Mouse (Mus musculus): Measurements from ENCODE around the gene Tbx10. TPM values are rescaled to one million over a fixed set of nuclear protein-coding genes. Genes with fewer than 3 reads are reported as not detected.
"Not testable (repeated sequence)": the region's sequence is repeated elsewhere in the genome, so short reads cannot be mapped to it uniquely, and the experiment has no call there.

Tbx10 gene
- polyA plus RNA-seq, 1 experiment, result 0.04 TPM

GRCm38 (mm10) chr19:4042124-4042523 is 49.6 kb downstream of the Tbx10 start:
- no peak for TF ChIP-seq MAX (IDR thresholded peaks at IDR 0.05; ENCODE audit: low read depth)
- no peak for TF ChIP-seq E2F4 (IDR thresholded peaks at IDR 0.05; ENCODE audit: insufficient read depth)
- no peak for TF ChIP-seq TCF3 (IDR thresholded peaks at IDR 0.05; ENCODE audit: insufficient read length, low read depth)
- TF ChIP-seq CEBPB (IDR thresholded peaks at IDR 0.05; ENCODE audit: insufficient read depth, poor library complexity, severe bottlenecking), result no peak
- no peak overlapping the region for H3K4me3 ChIP-seq
- H3K4me2 ChIP-seq (ENCODE audit: low read depth), result peak overlapping the region; percentile 50
- no peaks in the 10 kb centered on the region for H3K36me3 ChIP-seq (ENCODE audit: control insufficient read depth, insufficient read depth)
- H3K27me3 ChIP-seq (ENCODE audit: control insufficient read depth, insufficient read depth, insufficient read length), result no peaks in the 10 kb centered on the region
- H3ac ChIP-seq (ENCODE audit: control insufficient read depth, insufficient read length), result no peak overlapping the region
- H3K79me2 ChIP-seq (ENCODE audit: control insufficient read depth, insufficient read depth), result peaks cover 4% of the 10 kb centered on the region

- H3ac ChIP-seq (ENCODE audit: control insufficient read depth, insufficient read length); H3K36me3 ChIP-seq (ENCODE audit: control insufficient read depth, insufficient read depth); H3K27me3 ChIP-seq (ENCODE audit: control insufficient read depth, insufficient read depth, insufficient read length); H3K4me3 ChIP-seq; H3K79me2 ChIP-seq (ENCODE audit: control insufficient read depth, insufficient read depth); H3K4me2 ChIP-seq (ENCODE audit: low read depth): not testable (repeated sequence)
These were observed 51.6 kb downstream of the Tbx10 start for GRCm38 (mm10) chr19:4044109-4044508.

- H3ac ChIP-seq (ENCODE audit: control insufficient read depth, insufficient read length), result no peak within 1 kb of the TSS
- peak in 1 of 3 experiments; percentile 67 for TF ChIP-seq MYOD1 (IDR thresholded peaks at IDR 0.05; ENCODE audit: control insufficient read depth in 1 of 3, insufficient read length in 2 of 3, low read depth in 2 of 3)
- 0 out of 2 replicates have a peak, but pooled peaks have one; percentile 20 for TF ChIP-seq CEBPB (IDR thresholded peaks at IDR 0.05; ENCODE audit: insufficient read depth, poor library complexity, severe bottlenecking)
- TF ChIP-seq E2F4 (IDR thresholded peaks at IDR 0.05; ENCODE audit: insufficient read depth), result no peak
- TF ChIP-seq USF1 (IDR thresholded peaks at IDR 0.05; ENCODE audit: low read depth), result no peak
- TF ChIP-seq TCF3 (IDR thresholded peaks at IDR 0.05; ENCODE audit: insufficient read length, low read depth), result no peak
- TF ChIP-seq POLR2A (IDR thresholded peaks at IDR 0.05; ENCODE audit: insufficient read length, low read depth), result peak; percentile 31
- no peak for TF ChIP-seq TCF12 (IDR thresholded peaks at IDR 0.05; ENCODE audit: insufficient read depth, poor library complexity, severe bottlenecking)
- TF ChIP-seq MAX (IDR thresholded peaks at IDR 0.05; ENCODE audit: low read depth), result no peak
- peak in 1 of 3 experiments; percentile 21 for TF ChIP-seq MYOG (IDR thresholded peaks at IDR 0.05; ENCODE audit: control insufficient read depth in 1 of 3, insufficient read depth in 1 of 3, insufficient read length in 2 of 3, low read depth in 2 of 3)
- H3K36me3 ChIP-seq (ENCODE audit: control insufficient read depth, insufficient read depth), result no peaks in the 10 kb centered on the region
- no peaks in the 10 kb centered on the region for H3K27me3 ChIP-seq (ENCODE audit: control insufficient read depth, insufficient read depth, insufficient read length)
- H3K79me2 ChIP-seq (ENCODE audit: control insufficient read depth, insufficient read depth), result no peaks in the 10 kb centered on the region
- H3K4me3 ChIP-seq, result no peak within 1 kb of the TSS
- H3K4me2 ChIP-seq (ENCODE audit: low read depth), result peak within 1 kb of the TSS; percentile 48
These were observed 53.7 kb downstream of the Tbx10 start, which contains the start of gene Gstp2 for GRCm38 (mm10) chr19:4045966-4046865. Gene Gstp2 (minus strand): TSS chr19:4046023.

GRCm38 (mm10) chr19:4046866-4047254 is 54.3 kb downstream of the Tbx10 start:
- no peaks in the 10 kb centered on the region for H3K27me3 ChIP-seq (ENCODE audit: control insufficient read depth, insufficient read depth, insufficient read length)
- no peak overlapping the region for H3ac ChIP-seq (ENCODE audit: control insufficient read depth, insufficient read length)
- no peaks in the 10 kb centered on the region for H3K79me2 ChIP-seq (ENCODE audit: control insufficient read depth, insufficient read depth)
- no peak overlapping the region for H3K4me3 ChIP-seq
- no peak overlapping the region for H3K4me2 ChIP-seq (ENCODE audit: low read depth)
- H3K36me3 ChIP-seq (ENCODE audit: control insufficient read depth, insufficient read depth), result no peaks in the 10 kb centered on the region
- TF ChIP-seq E2F4 (IDR thresholded peaks at IDR 0.05; ENCODE audit: insufficient read depth) (no peak), POLR2AphosphoS2 (IDR thresholded peaks at IDR 0.05; ENCODE audit: insufficient read length, low read depth) (no peak), SRF (IDR thresholded peaks at IDR 0.05; ENCODE audit: control insufficient read depth, insufficient read length, low read depth) (no peak), MYOD1 (IDR thresholded peaks at IDR 0.05; ENCODE audit: control insufficient read depth in 1 of 3, insufficient read length in 2 of 3, low read depth in 2 of 3) (no peak), TCF12 (IDR thresholded peaks at IDR 0.05; ENCODE audit: insufficient read depth, poor library complexity, severe bottlenecking) (no peak), REST (IDR thresholded peaks at IDR 0.05; ENCODE audit: insufficient read depth, insufficient read length) (no peak), TCF3 (IDR thresholded peaks at IDR 0.05; ENCODE audit: insufficient read length, low read depth) (no peak), MAX (IDR thresholded peaks at IDR 0.05; ENCODE audit: low read depth) (no peak), USF1 (IDR thresholded peaks at IDR 0.05; ENCODE audit: low read depth) (no peak), MYOG (IDR thresholded peaks at IDR 0.05; ENCODE audit: control insufficient read depth in 1 of 3, insufficient read depth in 1 of 3, insufficient read length in 2 of 3, low read depth in 2 of 3) (no peak), CEBPB (IDR thresholded peaks at IDR 0.05; ENCODE audit: insufficient read depth, poor library complexity, severe bottlenecking) (no peak), POLR2A (IDR thresholded peaks at IDR 0.05; ENCODE audit: insufficient read length, low read depth) (no peak)

GRCm38 (mm10) chr19:4047859-4048258 is 55.3 kb downstream of the Tbx10 start:
- Histone ChIP-seq H3K4me2 (ENCODE audit: low read depth) (no peak overlapping the region), H3K79me2 (ENCODE audit: control insufficient read depth, insufficient read depth) (no peaks in the 10 kb centered on the region), H3K4me3 (no peak overlapping the region), H3ac (ENCODE audit: control insufficient read depth, insufficient read length) (no peak overlapping the region), H3K36me3 (ENCODE audit: control insufficient read depth, insufficient read depth) (no peaks in the 10 kb centered on the region), H3K27me3 (ENCODE audit: control insufficient read depth, insufficient read depth, insufficient read length) (no peaks in the 10 kb centered on the region)
- TF ChIP-seq MYOD1 (IDR thresholded peaks at IDR 0.05; ENCODE audit: control insufficient read depth in 1 of 3, insufficient read length in 2 of 3, low read depth in 2 of 3) (no peak), TCF12 (IDR thresholded peaks at IDR 0.05; ENCODE audit: insufficient read depth, poor library complexity, severe bottlenecking) (no peak), MYOG (IDR thresholded peaks at IDR 0.05; ENCODE audit: control insufficient read depth in 1 of 3, insufficient read depth in 1 of 3, insufficient read length in 2 of 3, low read depth in 2 of 3) (no peak), TCF3 (IDR thresholded peaks at IDR 0.05; ENCODE audit: insufficient read length, low read depth) (no peak), CEBPB (IDR thresholded peaks at IDR 0.05; ENCODE audit: insufficient read depth, poor library complexity, severe bottlenecking) (no peak), REST (IDR thresholded peaks at IDR 0.05; ENCODE audit: insufficient read depth, insufficient read length) (no peak), USF1 (IDR thresholded peaks at IDR 0.05; ENCODE audit: low read depth) (no peak), POLR2AphosphoS2 (IDR thresholded peaks at IDR 0.05; ENCODE audit: insufficient read length, low read depth) (no peak), E2F4 (IDR thresholded peaks at IDR 0.05; ENCODE audit: insufficient read depth) (no peak), POLR2A (IDR thresholded peaks at IDR 0.05; ENCODE audit: insufficient read length, low read depth) (no peak), MAX (IDR thresholded peaks at IDR 0.05; ENCODE audit: low read depth) (no peak), SRF (IDR thresholded peaks at IDR 0.05; ENCODE audit: control insufficient read depth, insufficient read length, low read depth) (no peak)

GRCm38 (mm10) chr19:4049069-4049468 is 56.5 kb downstream of the Tbx10 start:
- H3K27me3 ChIP-seq (ENCODE audit: control insufficient read depth, insufficient read depth, insufficient read length); H3K36me3 ChIP-seq (ENCODE audit: control insufficient read depth, insufficient read depth); H3K4me2 ChIP-seq (ENCODE audit: low read depth); H3ac ChIP-seq (ENCODE audit: control insufficient read depth, insufficient read length); H3K79me2 ChIP-seq (ENCODE audit: control insufficient read depth, insufficient read depth); H3K4me3 ChIP-seq: not testable (repeated sequence)
